Mouse (Mus musculus) neural tube, embryonic 14.5 days (tissue): ENCODE measurements around the gene Shd. TPM values are rescaled to one million over a fixed set of nuclear protein-coding genes. Genes with fewer than 3 reads are reported as not detected.

Experiments
- ATAC-seq: fragments of 200-750 bp; cut with Nextera tagmentation; 2 replicates; pipeline ENCODE4 v1.8.0; 2017; ENCODE audit warnings: low read depth, mild to moderate bottlenecking, moderate TSS enrichment, moderate library complexity
- H3K27ac ChIP-seq: fragments of 300-500 bp; sonication (generic); 2 replicates; pipeline ENCODE4 v1.5.1; 2014; ENCODE audit warnings: low read depth, mild to moderate bottlenecking, control low read depth, low read length, moderate library complexity, mixed read lengths
- H3K27me3 ChIP-seq: fragments of 300-500 bp; sonication (generic); 2 replicates; pipeline ENCODE4 v1.6.1; 2014; ENCODE audit warnings: low read length; ENCODE audit not compliant: control insufficient read depth, insufficient read depth
- H3K36me3 ChIP-seq: fragments of 300-500 bp; sonication (generic); 2 replicates; pipeline ENCODE4 v1.6.1; 2014; ENCODE audit warnings: low read length, mixed read lengths; ENCODE audit not compliant: control insufficient read depth, insufficient read depth
- H3K4me1 ChIP-seq: fragments of 300-500 bp; sonication (generic); 2 replicates; pipeline ENCODE4 v1.6.1; 2014; ENCODE audit warnings: low read length; ENCODE audit not compliant: control insufficient read depth, insufficient read depth
- H3K4me2 ChIP-seq: fragments of 300-500 bp; sonication (generic); 2 replicates; pipeline ENCODE4 v1.6.1; 2014; ENCODE audit warnings: mild to moderate bottlenecking, low read depth, low read length, control low read depth
- H3K4me3 ChIP-seq: fragments of 300-500 bp; sonication (generic); 2 replicates; pipeline ENCODE4 v1.5.1; 2014; ENCODE audit warnings: low read depth, low read length, control low read depth, mixed read lengths
- H3K9ac ChIP-seq: fragments of 300-500 bp; sonication (generic); replicated peaks from 2 replicates; pipeline ENCODE4 v1.6.1; 2014; ENCODE audit warnings: low read depth, mild to moderate bottlenecking, control low read depth, low read length, mixed read lengths
- H3K9me3 ChIP-seq: fragments of 300-500 bp; sonication (generic); 2 replicates; pipeline ENCODE4 v1.6.1; 2016; ENCODE audit warnings: low read length; ENCODE audit not compliant: control insufficient read depth
- WGBS: fragments of 180-500 bp; shearing (Covaris S2); extraction: QIAGEN DNeasy Blood & Tissue Kit; methylation state at CpG from one replicate; pipeline ENCODE4 v1.1.7; 2014; 5-methylcytosine and 5-hydroxymethylcytosine counted together
- polyA plus RNA-seq: library from polyadenylated mRNA; unstranded; fragments of >200 nt; fragmentation: Nextera tagmentation; extraction: Ambion mirVana; gene quantifications from 2 replicates; pipeline ENCODE4 v1.2.1, GENCODE M21; 2014

Shd gene
- polyA plus RNA-seq, 1 experiment from 2014 or later: 218 TPM

DNA sequence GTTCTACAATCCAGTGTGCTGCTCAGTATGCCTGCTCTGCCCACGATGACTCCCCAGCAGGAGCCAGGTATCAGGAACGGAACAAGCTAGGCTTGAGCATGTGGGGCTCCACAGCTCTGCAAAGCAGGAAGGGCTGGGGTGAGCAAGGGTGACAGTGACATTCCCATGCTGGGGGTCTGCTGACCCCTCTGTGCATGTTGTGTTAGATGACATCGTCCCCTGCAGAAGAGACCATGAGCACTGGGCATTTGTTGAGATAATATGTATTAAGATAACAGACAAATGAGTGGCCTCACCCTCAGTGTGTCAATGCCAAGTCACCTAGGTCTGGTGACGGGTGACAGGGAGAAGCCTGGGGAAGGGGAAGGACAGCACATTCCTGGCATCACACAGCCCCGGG lies 54.7 kb downstream of the Shd start:
- H3K4me3 ChIP-seq: no peak overlapping the region
- H3K27me3 ChIP-seq: no peaks in the 10 kb centered on the region
- H3K9ac ChIP-seq: no peak overlapping the region
- no peak for ATAC-seq
- H3K27ac ChIP-seq: no peak overlapping the region
- H3K9me3 ChIP-seq: no peaks in the 10 kb centered on the region
- WGBS: 84% methylated on average over 5 of the region's 5 CpGs
- no peak overlapping the region for H3K4me2 ChIP-seq
- no peaks in the 10 kb centered on the region for H3K36me3 ChIP-seq
- H3K4me1 ChIP-seq: peaks cover 6% of the 10 kb centered on the region; the same call in 1 of the 2 replicates

Other genes starting within 250 kb of the Shd start
- 0.09 and 0.24 TPM in 2 replicates for gene Adgre4, start 220.5 kb upstream of the Shd start, polyA plus RNA-seq
- gene Zfp119a, start 91.5 kb upstream of the Shd start, polyA plus RNA-seq: 12.2 TPM in 2 replicates
- gene Zfp959, start 78.4 kb upstream of the Shd start, polyA plus RNA-seq: 16.1 and 17.1 TPM in 2 replicates
- gene Zfp119b, start 21.0 kb upstream of the Shd start, polyA plus RNA-seq: 9.8 and 10.5 TPM in 2 replicates
- 6.7 and 7.1 TPM in 2 replicates for gene Ebi3, start 17.8 kb upstream of the Shd start, polyA plus RNA-seq
- 17.9 and 18.0 TPM in 2 replicates for gene Yju2, start 11.4 kb upstream of the Shd start, polyA plus RNA-seq
- 155 and 188 TPM in 2 replicates for gene Fsd1, start 16.0 kb downstream of the Shd start, polyA plus RNA-seq
- 5.2 and 6.8 TPM in 2 replicates for gene Stap2, start 35.1 kb downstream of the Shd start, polyA plus RNA-seq
- 150 and 158 TPM in 2 replicates for gene Mpnd, start 35.2 kb downstream of the Shd start, polyA plus RNA-seq
- gene Sh3gl1, start 66.2 kb downstream of the Shd start, polyA plus RNA-seq: 87.5 and 94.9 TPM in 2 replicates
- gene Chaf1a, start 70.0 kb downstream of the Shd start, polyA plus RNA-seq: 2.3 and 3.2 TPM in 2 replicates
- gene Ubxn6, start 104.6 kb downstream of the Shd start, polyA plus RNA-seq: 69.9 and 80.9 TPM in 2 replicates
- gene Hdgfl2, start 109.2 kb downstream of the Shd start, polyA plus RNA-seq: 96.8 and 102 TPM in 2 replicates
- gene Plin4, start 139.3 kb downstream of the Shd start, polyA plus RNA-seq: 0.19 and 0.28 TPM in 2 replicates
- 0.95 and 1.9 TPM in 2 replicates for gene Plin5, start 147.1 kb downstream of the Shd start, polyA plus RNA-seq
- 0.24 TPM in 2 replicates for gene Lrg1, start 151.5 kb downstream of the Shd start, polyA plus RNA-seq
- 11.8 and 13.8 TPM in 2 replicates for gene Sema6b, start 169.9 kb downstream of the Shd start, polyA plus RNA-seq
- 9.2 and 9.9 TPM in 2 replicates for gene Tnfaip8l1, start 192.0 kb downstream of the Shd start, polyA plus RNA-seq
- gene Mydgf, start 213.5 kb downstream of the Shd start, polyA plus RNA-seq: 68.6 and 69.7 TPM in 2 replicates
- gene Dpp9, start 248.4 kb downstream of the Shd start, polyA plus RNA-seq: 21.0 and 26.9 TPM in 2 replicates